Mouse (Mus musculus): ENCODE data around the gene Fads3. TPM values are rescaled to one million over a fixed set of nuclear protein-coding genes. Genes with fewer than 3 reads are reported as not detected.

Fads3 gene
- polyA plus RNA-seq (2011; ENCODE audit: insufficient read depth, insufficient read length, low replicate concordance, missing spikeins) = 6.6 and 12.5 TPM in 2 replicates

GRCm38 (mm10) chr19:10041388-10042148 is at the start of gene Fads3:
Gene Fads3 (plus strand): TSS chr19:10041569.
- peaks cover 2% of the 10 kb centered on the region for H3K4me1 ChIP-seq (ENCODE audit: control insufficient read depth, insufficient read depth, low read length)
- no peak for TF ChIP-seq CTCF (IDR thresholded peaks at IDR 0.05; ENCODE audit: control insufficient read depth, insufficient read depth, low read length)
- TF ChIP-seq POLR2A (IDR thresholded peaks at IDR 0.05; ENCODE audit: borderline replicate concordance, control insufficient read depth, low read depth, low read length) = peak; percentile 53; the same call in 1 of the 2 replicates

GRCm38 (mm10) chr19:9992011-9992958 is 49.1 kb upstream of the Fads3 start:
- H3K4me1 ChIP-seq (ENCODE audit: control insufficient read depth, insufficient read depth, low read length) = peaks cover 4% of the 10 kb centered on the region; the same call in 1 of the 2 replicates
- no peak overlapping the region for H3K4me3 ChIP-seq (replicated peaks; ENCODE audit: control insufficient read depth, low read depth, low read length)
- WGBS = 65% methylated on average over 26 of the region's 26 CpGs

More at GRCm38 (mm10) chr19:10041388-10042148, at the start of gene Fads3:
- H3K4me3 ChIP-seq (replicated peaks; ENCODE audit: control insufficient read depth, low read depth, low read length) = peak within 1 kb of the TSS; percentile 60
- H3K27ac ChIP-seq (ENCODE audit: control insufficient read depth, insufficient read depth, low read depth, low read length, poor library complexity) = peak within 1 kb of the TSS; percentile 72
- 1% methylated on average over 69 of the region's 69 CpGs for WGBS

GRCm38 (mm10) chr19:9993036-9993656 is 48.2 kb upstream of the Fads3 start:
- Histone ChIP-seq H3K4me3 (replicated peaks; ENCODE audit: control insufficient read depth, low read depth, low read length) (no peak overlapping the region), H3K27ac (ENCODE audit: control insufficient read depth, insufficient read depth, low read depth, low read length, poor library complexity) (no peak overlapping the region), H3K4me1 (ENCODE audit: control insufficient read depth, insufficient read depth, low read length) (peaks cover 4% of the 10 kb centered on the region; the same call in 1 of the 2 replicates)
- TF ChIP-seq CTCF (IDR thresholded peaks at IDR 0.05; ENCODE audit: control insufficient read depth, insufficient read depth, low read length) (peak; percentile 61; the same call in 1 of the 2 replicates), POLR2A (IDR thresholded peaks at IDR 0.05; ENCODE audit: borderline replicate concordance, control insufficient read depth, low read depth, low read length) (no peak)
- 9% methylated on average over 17 of the region's 17 CpGs for WGBS

More at GRCm38 (mm10) chr19:9992011-9992958, 49.1 kb upstream of the Fads3 start:
- TF ChIP-seq CTCF (IDR thresholded peaks at IDR 0.05; ENCODE audit: control insufficient read depth, insufficient read depth, low read length) (no peak), POLR2A (IDR thresholded peaks at IDR 0.05; ENCODE audit: borderline replicate concordance, control insufficient read depth, low read depth, low read length) (no peak)
- no peak overlapping the region for H3K27ac ChIP-seq (ENCODE audit: control insufficient read depth, insufficient read depth, low read depth, low read length, poor library complexity)

GRCm38 (mm10) chr19:9997204-9998062 is 43.9 kb upstream of the Fads3 start:
- Histone ChIP-seq H3K4me1 (ENCODE audit: control insufficient read depth, insufficient read depth, low read length) (peaks cover 1% of the 10 kb centered on the region; the same call in 1 of the 2 replicates), H3K4me3 (replicated peaks; ENCODE audit: control insufficient read depth, low read depth, low read length) (no peak overlapping the region), H3K27ac (ENCODE audit: control insufficient read depth, insufficient read depth, low read depth, low read length, poor library complexity) (no peak overlapping the region)
- TF ChIP-seq POLR2A (IDR thresholded peaks at IDR 0.05; ENCODE audit: borderline replicate concordance, control insufficient read depth, low read depth, low read length) = no peak
- TF ChIP-seq CTCF (IDR thresholded peaks at IDR 0.05; ENCODE audit: control insufficient read depth, insufficient read depth, low read length) = no peak
- WGBS = 80% methylated on average over 12 of the region's 12 CpGs

GRCm38 (mm10) chr19:9998063-9998416 is 43.3 kb upstream of the Fads3 start:
- Histone ChIP-seq H3K4me1 (ENCODE audit: control insufficient read depth, insufficient read depth, low read length) (peaks cover 1% of the 10 kb centered on the region; the same call in 1 of the 2 replicates), H3K4me3 (replicated peaks; ENCODE audit: control insufficient read depth, low read depth, low read length) (no peak overlapping the region), H3K27ac (ENCODE audit: control insufficient read depth, insufficient read depth, low read depth, low read length, poor library complexity) (no peak overlapping the region)
- WGBS = 90% methylated on average over 2 of the region's 2 CpGs
- no peak for TF ChIP-seq POLR2A (IDR thresholded peaks at IDR 0.05; ENCODE audit: borderline replicate concordance, control insufficient read depth, low read depth, low read length)
- TF ChIP-seq CTCF (IDR thresholded peaks at IDR 0.05; ENCODE audit: control insufficient read depth, insufficient read depth, low read length) = no peak

GRCm38 (mm10) chr19:9998736-9999486 is 42.5 kb upstream of the Fads3 start:
- 75% methylated on average over 13 of the region's 13 CpGs for WGBS

More at GRCm38 (mm10) chr19:9998736-9999486, 42.5 kb upstream of the Fads3 start:
- Histone ChIP-seq H3K4me1 (ENCODE audit: control insufficient read depth, insufficient read depth, low read length) (no peaks in the 10 kb centered on the region), H3K27ac (ENCODE audit: control insufficient read depth, insufficient read depth, low read depth, low read length, poor library complexity) (no peak overlapping the region), H3K4me3 (replicated peaks; ENCODE audit: control insufficient read depth, low read depth, low read length) (no peak overlapping the region)
- TF ChIP-seq POLR2A (IDR thresholded peaks at IDR 0.05; ENCODE audit: borderline replicate concordance, control insufficient read depth, low read depth, low read length) = no peak
- no peak for TF ChIP-seq CTCF (IDR thresholded peaks at IDR 0.05; ENCODE audit: control insufficient read depth, insufficient read depth, low read length)
